Mouse (Mus musculus): Measurements from ENCODE around the gene Vsnl1. TPM values are rescaled to one million over a fixed set of nuclear protein-coding genes. Genes with fewer than 3 reads are reported as not detected.

Vsnl1 gene
- polyA plus RNA-seq (2014; fragmentation: Illumina TruSeq; extraction: RNeasy Lipid Tissue Mini Kit (QIAGEN cat#74804); ENCODE audit: low read depth, low replicate concordance), result 0.76 TPM

DNA sequence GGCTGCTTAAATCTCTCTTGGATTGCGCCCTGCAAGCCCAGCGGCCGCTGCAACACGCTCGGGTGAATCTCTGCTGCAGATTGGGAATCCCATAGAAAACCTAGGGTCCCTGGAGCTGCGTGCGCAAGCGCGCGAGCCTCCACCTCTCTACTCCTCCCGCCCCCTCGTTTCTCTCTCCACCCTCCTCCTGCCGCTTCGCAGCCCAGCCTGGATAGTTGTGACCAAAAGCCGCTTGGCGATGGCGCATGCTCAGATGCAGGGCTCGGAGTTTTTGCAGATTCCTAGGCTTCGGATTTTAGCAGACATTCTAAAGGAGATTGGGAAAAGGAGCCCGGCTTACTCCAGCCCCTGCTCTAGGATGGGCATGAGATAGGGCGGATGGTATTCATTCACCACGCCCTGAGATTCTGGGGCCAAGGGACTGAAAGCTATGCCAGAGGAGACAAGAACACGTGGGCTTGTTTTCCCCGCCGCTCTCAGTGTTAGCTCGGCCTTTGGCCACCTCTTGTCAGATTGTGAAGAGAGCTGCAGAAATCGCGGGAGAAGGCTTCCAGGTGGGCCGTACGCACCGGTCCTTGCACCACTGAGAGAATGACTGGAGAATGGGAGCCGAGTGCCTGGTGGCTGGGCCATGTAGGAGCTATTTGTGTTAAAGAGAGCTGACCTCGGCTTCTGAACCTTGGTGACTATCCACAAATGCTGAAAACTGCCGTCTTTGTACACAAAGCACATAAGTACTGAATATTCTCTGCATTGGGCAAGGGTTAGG, at the start of gene Vsnl1:
Gene Vsnl1, minus strand, starts transcription at position 117 of the 769 bp plus-strand sequence.

DNA sequence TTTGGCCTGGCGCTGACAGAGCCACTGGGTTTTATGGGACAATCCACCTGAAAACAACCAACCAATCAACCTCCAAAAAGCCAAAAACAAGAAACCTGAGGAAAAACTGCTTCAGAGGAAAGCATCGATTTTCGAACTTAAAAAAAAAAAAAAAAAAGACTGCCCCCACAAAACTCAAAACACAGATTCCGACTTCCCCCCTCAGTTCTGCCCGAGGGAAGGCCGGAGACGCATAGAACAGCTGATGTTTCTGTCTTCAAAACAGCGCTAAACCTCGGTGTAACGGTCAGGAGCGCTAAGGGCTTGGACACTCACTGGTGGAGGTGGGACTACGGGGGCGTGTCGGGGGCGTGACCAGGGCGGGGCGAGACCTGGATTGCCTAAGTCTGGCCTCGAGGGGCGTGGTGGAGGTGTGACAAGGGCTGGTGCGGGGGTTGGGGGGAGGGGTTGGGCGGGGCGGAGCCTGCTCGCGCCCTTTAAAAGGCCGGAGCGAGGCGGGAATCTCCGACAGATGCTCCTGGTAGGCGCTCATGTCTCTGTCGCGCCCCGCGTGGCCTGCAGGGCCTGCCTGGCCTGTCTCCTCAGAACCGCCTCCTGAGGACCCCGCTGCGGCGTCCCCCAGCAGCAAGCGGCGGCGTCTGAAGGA, 19.3 kb upstream of the Vsnl1 start, which contains the start of gene Rad51ap2:
Gene Rad51ap2, plus strand, starts transcription at position 531 of the 646 bp plus-strand sequence.

Other genes starting within 250 kb of the Vsnl1 start
- gene Msgn1, start 227.6 kb downstream of the Vsnl1 start, polyA plus RNA-seq (2014; fragmentation: Illumina TruSeq; extraction: RNeasy Lipid Tissue Mini Kit (QIAGEN cat#74804); ENCODE audit: low read depth, low replicate concordance), result not detected
- gene Gen1, start 170.8 kb downstream of the Vsnl1 start, polyA plus RNA-seq (2014; fragmentation: Illumina TruSeq; extraction: RNeasy Lipid Tissue Mini Kit (QIAGEN cat#74804); ENCODE audit: low read depth, low replicate concordance), result 11.7 TPM
- 126 TPM for gene Smc6, start 170.7 kb downstream of the Vsnl1 start, polyA plus RNA-seq (2014; fragmentation: Illumina TruSeq; extraction: RNeasy Lipid Tissue Mini Kit (QIAGEN cat#74804); ENCODE audit: low read depth, low replicate concordance)
- not detected for gene Rad51ap2, start 19.5 kb upstream of the Vsnl1 start, polyA plus RNA-seq (2014; fragmentation: Illumina TruSeq; extraction: RNeasy Lipid Tissue Mini Kit (QIAGEN cat#74804); ENCODE audit: low read depth, low replicate concordance)

Data from sigmoid colon, adult 10 weeks (tissue).